Mouse (Mus musculus): ENCODE results near the gene Pdzrn3. TPM values are rescaled to one million over a fixed set of nuclear protein-coding genes. Genes with fewer than 3 reads are reported as not detected.
A peak's percentile ranks its signal among the peaks of the same experiment; 100 is the strongest.

The Pdzrn3 gene
- total RNA-seq, 2 experiments from 2014 or later = 48.3 to 55.1 TPM

DNA sequence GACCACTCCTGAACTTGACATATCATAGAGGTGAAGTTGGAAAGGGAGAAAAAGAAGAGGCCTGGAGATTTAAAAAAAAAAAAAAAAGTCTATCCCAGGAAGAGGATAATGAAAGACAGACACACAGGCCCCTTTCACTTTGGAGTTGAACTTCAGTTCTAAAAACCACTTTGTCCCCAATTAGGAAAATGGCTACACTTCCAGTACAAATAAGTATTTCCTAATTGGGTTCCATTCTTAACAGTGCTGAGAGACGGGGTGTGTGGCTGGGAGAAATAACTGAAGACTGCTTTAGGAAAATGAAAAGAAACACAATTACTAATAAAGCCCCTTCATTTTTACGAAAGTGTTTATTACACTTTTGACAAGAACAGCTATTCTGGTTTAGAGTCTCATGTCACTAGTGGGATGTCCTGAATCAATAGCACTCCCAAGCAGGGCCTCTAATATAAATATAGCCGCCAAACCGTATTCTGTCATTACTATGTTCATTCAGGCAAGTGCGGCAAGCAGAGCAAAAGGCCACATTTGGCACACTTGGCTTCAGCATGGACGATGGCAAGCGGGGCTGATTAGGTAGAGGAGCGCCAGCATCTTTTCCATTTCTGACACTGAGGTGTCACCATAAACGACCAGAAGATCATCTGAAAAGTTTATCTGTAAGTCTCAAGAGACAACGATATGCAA is 39.7 kb downstream of the Pdzrn3 start:
- intact Hi-C loops (cut with DNase I) = no loop called here
- DNase-seq (ENCODE audit: extremely low spot score in 1 of 2, low spot score in 2 of 2) = no peak

DNA sequence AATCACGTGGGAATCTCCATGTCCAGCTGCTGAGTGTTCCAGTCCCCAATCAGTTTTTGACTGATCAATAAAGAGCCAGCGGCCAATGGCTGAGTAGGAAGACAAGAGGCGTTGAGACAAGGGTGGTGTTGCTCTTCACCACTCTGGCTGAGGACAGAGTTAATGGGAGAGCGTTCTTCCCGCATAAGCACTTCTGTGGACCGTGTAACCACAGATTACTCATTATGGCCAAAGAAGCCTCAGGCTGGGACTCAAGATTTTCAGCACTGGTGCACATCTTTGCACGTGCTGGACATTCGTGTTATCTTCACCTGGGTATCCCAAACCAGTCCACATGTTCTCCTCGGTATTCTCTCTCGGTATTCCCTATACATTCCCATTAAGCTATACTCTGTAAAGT is 41.0 kb downstream of the Pdzrn3 start:
- DNase-seq (ENCODE audit: extremely low spot score in 1 of 2, low spot score in 2 of 2) = no peak
- intact Hi-C loops (cut with DNase I) = no loop called here

- intact Hi-C loops (cut with DNase I) = no loop called here
- DNase-seq (ENCODE audit: extremely low spot score in 1 of 2, low spot score in 2 of 2) = no peak
These were observed 42.0 kb downstream of the Pdzrn3 start for GRCm38 (mm10) chr6:101335744-101336143.

DNA sequence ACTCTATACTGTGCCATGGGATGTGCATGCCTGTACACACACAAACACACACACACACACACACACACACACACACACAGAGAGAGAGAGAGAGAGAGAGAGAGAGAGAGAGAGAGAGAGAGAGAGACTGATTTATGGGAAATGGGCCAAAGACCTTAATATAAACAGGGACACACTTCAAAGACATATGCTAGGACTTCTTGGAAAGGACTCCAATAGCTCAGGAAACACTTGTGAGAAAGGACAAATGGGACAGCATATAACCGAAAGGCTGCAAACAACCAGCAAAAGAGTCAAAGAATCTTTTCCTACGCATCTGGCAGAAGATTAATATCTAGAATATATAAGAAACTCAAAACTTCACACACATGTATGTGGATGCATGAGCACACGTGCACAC is 43.2 kb downstream of the Pdzrn3 start:
- intact Hi-C loops (cut with DNase I) = no loop called here
- no peak for DNase-seq (ENCODE audit: extremely low spot score in 1 of 2, low spot score in 2 of 2)

- no peak for DNase-seq (ENCODE audit: extremely low spot score in 1 of 2, low spot score in 2 of 2)
These were observed 47.3 kb downstream of the Pdzrn3 start for GRCm38 (mm10) chr6:101330392-101330791.

GRCm38 (mm10) chr6:101329499-101329898 is 48.2 kb downstream of the Pdzrn3 start:
- intact Hi-C loops (cut with DNase I) = no loop called here
- DNase-seq (ENCODE audit: extremely low spot score in 1 of 2, low spot score in 2 of 2) = no peak

More at GRCm38 (mm10) chr6:101330392-101330791, 47.3 kb downstream of the Pdzrn3 start:
- intact Hi-C loops (cut with DNase I) = no loop called here

DNA sequence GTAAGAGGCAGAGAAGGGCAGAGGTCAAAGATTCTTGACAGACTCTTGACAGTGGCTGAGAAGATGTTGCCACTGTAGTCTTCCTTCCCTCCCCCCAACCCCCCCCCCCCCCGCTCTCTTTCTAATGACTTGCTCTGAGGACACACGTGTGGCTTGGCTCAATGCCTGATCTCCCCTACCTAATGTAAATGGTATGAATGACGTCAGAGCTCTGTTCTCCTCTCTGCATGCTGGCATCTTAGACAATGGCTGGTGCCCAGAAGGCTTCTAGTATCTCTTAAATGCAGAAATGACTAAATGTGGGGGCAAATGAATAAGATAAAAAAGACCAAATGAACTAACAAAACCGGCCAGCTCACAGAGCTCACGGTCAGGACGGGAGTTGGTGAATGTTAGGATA is 49.2 kb downstream of the Pdzrn3 start:
- DNase-seq (ENCODE audit: extremely low spot score in 1 of 2, low spot score in 2 of 2) = no peak
- intact Hi-C loops (cut with DNase I) = no loop called here

GRCm38 (mm10) chr6:101327741-101328140 is 50.0 kb downstream of the Pdzrn3 start:
- intact Hi-C loops (cut with DNase I) = no loop called here
- DNase-seq (ENCODE audit: extremely low spot score in 1 of 2, low spot score in 2 of 2) = no peak

DNA sequence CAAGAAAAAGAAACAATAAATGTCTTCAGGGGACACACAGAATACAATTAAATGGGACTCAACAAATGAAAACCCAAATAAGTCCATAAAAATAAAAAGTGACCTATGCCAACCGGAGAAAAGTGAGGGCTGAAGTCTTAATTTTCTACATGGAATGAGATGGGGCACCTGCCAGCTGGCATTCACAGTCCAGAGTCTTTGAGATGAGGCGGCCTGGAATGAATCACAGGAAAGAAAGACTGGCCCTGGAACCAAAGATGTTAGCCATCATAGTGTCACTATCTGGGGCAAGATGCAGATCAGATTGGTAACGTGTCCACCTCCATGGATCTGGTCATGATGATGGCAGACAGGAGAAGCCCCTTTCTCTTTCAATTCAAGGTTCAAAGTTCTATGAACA is 50.5 kb downstream of the Pdzrn3 start:
- intact Hi-C loops (cut with DNase I) = no loop called here
- no peak for DNase-seq (ENCODE audit: extremely low spot score in 1 of 2, low spot score in 2 of 2)

DNA sequence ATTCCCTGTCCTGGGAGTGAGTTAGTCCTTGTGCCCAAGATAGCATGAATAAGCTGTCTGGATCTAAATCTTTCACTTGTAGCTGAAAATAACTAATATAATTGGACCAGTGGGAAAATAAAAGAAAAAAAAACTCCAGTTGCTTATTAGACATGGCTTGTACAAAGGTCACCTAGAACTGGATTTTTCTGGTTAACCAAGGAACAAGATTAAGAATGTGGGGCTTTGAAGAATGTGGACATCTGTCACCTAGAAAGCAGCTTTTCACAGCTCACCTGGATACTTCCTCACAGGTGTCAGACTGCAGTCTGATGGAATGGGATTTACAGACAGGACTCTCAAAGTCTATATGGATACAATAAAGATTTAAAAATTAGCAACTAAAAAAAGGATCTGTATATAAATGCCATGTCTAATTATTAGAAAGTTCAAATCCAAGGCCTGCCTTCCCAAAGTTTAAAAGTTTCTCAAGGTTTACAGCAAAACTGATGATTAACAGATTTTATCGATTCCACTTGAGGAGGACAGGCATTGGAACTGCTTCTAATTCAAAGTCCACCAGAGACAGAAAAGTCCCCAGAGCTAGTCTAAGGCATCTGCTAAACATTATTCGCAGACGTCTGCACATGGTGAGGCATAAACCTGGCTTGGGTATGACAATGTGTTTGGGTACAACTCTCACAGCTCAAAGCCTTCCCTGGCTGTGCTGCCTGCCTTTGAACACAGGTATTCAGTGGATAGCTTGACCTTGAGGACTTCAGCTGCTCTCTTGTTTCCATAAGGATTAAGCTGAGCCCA is 51.7 kb downstream of the Pdzrn3 start:
- intact Hi-C loops (cut with DNase I) = no loop called here
- no peak for DNase-seq (ENCODE audit: extremely low spot score in 1 of 2, low spot score in 2 of 2)

GRCm38 (mm10) chr6:101322580-101322979 is 55.1 kb downstream of the Pdzrn3 start:
- DNase-seq (ENCODE audit: extremely low spot score in 1 of 2, low spot score in 2 of 2) = no peak
- intact Hi-C loops (cut with DNase I) = no loop called here

- DNase-seq (ENCODE audit: extremely low spot score in 1 of 2, low spot score in 2 of 2) = no peak
- intact Hi-C loops (cut with DNase I) = no loop called here
These were observed 57.3 kb downstream of the Pdzrn3 start for GRCm38 (mm10) chr6:101320386-101320785.

DNA sequence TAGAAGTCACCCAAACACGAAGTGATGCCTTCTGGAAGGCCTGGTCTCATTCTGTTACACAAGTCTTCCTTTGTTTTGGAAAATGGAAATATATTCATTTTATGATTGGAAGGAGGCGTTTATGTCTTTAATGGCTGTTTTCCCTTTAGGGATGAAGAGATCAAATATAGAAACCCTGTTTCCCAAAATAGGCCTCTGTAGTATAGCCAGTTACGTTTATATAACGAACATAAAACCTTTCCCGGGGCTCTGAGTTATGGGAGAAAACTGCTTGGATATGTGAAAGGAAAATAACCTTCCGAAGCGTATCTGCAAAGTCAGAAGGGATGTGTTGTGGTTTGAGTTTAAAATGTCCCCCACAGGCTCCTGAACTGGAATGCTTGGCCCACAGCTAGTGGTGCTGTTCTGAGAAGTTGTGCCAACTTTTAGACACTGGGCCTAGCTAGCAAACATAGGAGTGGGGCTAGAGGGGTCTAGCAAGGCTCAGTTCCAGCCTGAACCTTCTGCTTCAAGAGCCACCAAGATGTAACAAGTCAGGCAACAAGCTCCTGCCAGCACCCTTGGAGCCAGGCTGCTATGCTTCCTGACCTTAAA is 58.2 kb downstream of the Pdzrn3 start:
- intact Hi-C loops (cut with DNase I) = no loop called here
- no peak for DNase-seq (ENCODE audit: extremely low spot score in 1 of 2, low spot score in 2 of 2)

GRCm38 (mm10) chr6:101318530-101318929 is 59.2 kb downstream of the Pdzrn3 start:
- no peak for DNase-seq (ENCODE audit: extremely low spot score in 1 of 2, low spot score in 2 of 2)
- intact Hi-C loops (cut with DNase I) = no loop called here

- DNase-seq (ENCODE audit: extremely low spot score in 1 of 2, low spot score in 2 of 2) = no peak
- intact Hi-C loops (cut with DNase I) = no loop called here
These were observed 66.3 kb downstream of the Pdzrn3 start for GRCm38 (mm10) chr6:101311446-101311845.

DNA sequence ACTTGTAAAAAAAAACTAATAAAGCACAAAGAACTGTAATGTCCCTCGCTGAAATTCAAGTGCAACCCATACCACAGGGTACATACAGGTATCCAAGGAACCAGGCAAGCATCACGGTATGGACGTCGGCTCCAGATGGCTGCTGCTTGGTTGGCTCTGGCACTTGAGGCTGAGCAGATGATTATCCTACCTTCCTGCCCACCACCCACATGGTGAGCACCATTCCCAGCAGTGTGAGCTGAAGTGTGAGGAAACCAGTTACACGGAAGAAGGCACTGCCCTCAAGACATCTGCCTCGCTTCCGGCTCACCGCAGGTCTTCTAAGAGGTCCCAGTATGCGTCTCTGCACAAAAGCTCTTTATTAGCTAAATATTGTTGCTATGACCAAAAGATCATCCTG is 67.2 kb downstream of the Pdzrn3 start:
- no peak for DNase-seq (ENCODE audit: extremely low spot score in 1 of 2, low spot score in 2 of 2)
- intact Hi-C loops (cut with DNase I) = no loop called here

DNA sequence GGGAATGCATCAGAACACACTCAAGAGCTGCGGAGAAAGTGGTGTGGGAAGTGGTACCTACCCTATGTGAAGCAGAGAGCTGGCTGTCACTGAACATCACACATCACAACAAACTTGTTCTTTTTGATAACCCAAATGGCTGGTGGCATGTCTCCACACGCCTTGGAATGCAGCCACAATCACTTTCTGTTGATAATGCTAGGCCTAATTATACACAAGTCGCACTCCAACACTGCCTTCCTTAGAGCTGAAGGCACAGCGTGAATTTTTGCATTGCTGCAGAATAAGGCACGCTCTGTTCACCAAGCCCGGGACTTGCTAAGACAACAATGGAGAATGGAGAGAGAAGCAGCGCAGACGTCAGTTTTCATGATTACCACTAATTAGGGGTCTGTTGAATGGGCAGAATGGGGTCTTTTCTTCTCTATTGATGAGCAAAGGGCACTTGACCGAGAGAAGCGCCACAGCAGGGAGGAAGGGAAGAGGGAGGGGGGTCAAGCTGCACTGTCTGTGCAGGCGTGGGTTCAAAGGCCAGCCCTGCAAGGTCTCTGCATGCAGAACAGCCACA is 69.6 kb downstream of the Pdzrn3 start:
- intact Hi-C loops (cut with DNase I) = no loop called here

DNA sequence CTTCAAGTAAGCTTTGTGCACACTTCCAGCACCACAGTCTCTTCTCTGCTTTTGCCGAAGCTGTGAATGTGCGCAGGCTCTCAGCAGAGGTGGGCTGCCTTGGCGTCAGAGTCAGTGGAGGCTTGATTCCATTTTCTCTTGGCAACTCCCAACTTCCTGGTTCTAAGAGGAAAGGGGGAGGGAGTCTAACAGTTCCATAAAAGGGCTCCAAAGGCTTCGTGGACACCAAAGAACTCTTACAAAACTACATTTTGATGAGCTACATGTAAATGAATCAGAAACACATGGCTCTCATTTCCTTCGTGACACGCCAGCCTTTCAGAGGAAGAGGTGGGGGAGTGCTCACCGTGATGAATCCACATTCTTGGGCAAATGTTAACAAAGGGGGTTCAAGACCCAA is 70.9 kb downstream of the Pdzrn3 start:
- no peak for DNase-seq (ENCODE audit: extremely low spot score in 1 of 2, low spot score in 2 of 2)
- intact Hi-C loops (cut with DNase I) = no loop called here

More for the DNA sequence above, 69.6 kb downstream of the Pdzrn3 start:
- DNase-seq (ENCODE audit: extremely low spot score in 1 of 2, low spot score in 2 of 2) = peak; percentile 39 to 66

- intact Hi-C loops (cut with DNase I) = no loop called here
These were observed 72.2 kb downstream of the Pdzrn3 start for GRCm38 (mm10) chr6:101305543-101305942.

More at GRCm38 (mm10) chr6:101305543-101305942, 72.2 kb downstream of the Pdzrn3 start:
- DNase-seq (ENCODE audit: extremely low spot score in 1 of 2, low spot score in 2 of 2) = no peak
